Mouse (Mus musculus) megakaryocyte, adult 5-6 weeks (primary cell): Measurements from ENCODE around the gene Clpp. TPM values are rescaled to one million over a fixed set of nuclear protein-coding genes. Genes with fewer than 3 reads are reported as not detected.

Experiments used
- ATAC-seq: 2 replicates; pipeline ENCODE4 v1.8.0; 2016; ENCODE audit warnings: mild to moderate bottlenecking, inconsistent platforms; ENCODE audit not compliant: poor library complexity, severe bottlenecking
- total RNA-seq, 2 experiments: library from RNA; stranded (forward) in 1 of 2; stranded (reverse) in 1 of 2; fragments of 153-499, 151-499 nt in 1 of 2; fragments of 221-1000, 200-1000 nt in 1 of 2; gene quantifications; 2 replicates each; pipeline versions ENCODE4 v1.2.3 to v1.2.4; 2015 to 2017

Gene Clpp
- total RNA-seq (2015) (19.1 and 20.0 TPM in 2 replicates), total RNA-seq (2017) (25.1 and 27.3 TPM in 2 replicates)

DNA sequence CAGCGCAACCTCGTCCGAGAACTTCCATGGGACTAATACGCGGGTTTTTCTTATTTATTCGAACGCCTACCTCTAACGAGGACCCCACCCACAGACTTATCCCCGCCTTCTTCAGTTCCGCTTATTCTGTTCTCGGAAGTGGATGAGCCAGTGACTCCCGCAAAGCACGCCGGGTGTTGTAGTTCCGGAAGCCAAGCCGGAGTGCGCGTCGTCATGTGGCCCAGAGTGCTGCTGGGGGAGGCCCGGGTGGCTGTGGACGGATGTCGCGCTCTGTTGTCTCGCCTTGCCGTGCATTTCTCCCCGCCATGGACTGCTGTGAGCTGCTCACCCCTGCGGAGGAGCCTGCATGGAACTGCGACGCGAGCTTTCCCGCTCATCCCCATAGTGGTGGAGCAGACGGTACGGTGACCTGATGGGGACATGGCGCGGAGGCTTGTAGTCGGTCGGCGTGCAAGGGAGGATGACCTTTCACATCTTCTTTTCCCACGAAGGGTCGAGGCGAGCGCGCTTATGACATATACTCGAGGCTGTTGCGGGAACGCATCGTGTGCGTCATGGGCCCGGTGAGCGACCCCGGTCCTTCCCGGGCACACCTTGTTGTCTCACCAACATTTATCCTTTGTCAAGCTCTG, at the start of gene Clpp:
Gene Clpp, plus strand, starts transcription at position 191 of the 632 bp plus-strand sequence.
- peak; percentile 97 for ATAC-seq

DNA sequence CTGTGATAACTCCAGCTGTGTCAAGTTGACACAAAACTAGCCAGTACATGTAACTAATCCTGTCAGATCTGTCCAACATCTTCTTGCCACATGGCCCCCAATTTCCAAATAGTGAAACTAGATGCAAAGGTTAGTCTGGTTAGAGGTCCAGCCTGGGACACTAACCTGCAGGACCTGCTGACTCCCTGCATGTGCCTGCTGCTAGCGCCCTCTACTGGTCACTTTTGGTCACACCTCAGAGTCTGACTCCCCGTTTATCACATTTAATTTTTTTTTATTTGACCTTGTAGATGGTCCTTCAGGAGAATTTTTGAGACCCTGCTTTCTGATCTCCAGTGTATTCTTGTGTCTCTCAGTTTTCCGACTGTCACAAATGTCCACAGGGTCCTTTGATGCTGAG, 39.2 kb upstream of the Clpp start:
- peak; percentile 88 for ATAC-seq

DNA sequence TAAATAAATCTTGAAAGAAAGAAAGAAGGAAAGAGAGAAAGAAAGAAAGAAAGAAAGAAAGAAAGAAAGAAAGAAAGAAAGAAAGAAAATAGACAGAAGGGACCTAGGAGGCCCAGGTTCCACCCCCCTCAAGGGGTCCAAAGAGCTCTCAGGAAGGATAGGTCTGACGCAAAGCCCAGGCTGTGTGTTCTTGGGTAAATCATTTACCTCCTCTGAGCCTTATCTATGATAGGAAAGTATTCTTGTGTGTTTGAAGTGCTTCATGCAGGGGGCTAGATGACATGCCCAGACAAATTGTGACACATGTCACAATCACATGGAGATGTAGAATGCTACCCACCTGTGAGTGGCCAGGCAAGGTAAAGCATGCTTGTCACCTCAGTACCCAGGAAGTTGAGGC, 37.5 kb upstream of the Clpp start:
- no peak for ATAC-seq

DNA sequence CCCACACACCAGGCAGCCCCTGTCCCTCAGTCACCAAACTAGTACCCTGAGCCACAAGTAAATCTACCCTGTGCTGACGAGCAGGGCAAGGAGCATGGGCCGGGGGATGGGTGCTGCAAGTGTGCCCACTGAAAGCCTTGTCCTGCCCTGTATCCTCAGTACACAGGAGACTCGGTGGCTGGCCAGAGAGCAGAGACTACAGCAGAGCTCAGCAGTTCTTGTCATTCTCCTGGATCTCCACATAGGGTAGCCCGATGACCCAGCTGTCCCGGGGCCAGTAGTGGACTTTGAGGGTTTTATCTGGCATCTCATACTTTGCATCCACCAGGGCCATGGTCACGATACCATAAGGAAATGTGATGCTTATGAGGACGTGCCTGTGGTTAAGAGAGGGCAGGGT, 35.2 kb upstream of the Clpp start:
- no peak for ATAC-seq

DNA sequence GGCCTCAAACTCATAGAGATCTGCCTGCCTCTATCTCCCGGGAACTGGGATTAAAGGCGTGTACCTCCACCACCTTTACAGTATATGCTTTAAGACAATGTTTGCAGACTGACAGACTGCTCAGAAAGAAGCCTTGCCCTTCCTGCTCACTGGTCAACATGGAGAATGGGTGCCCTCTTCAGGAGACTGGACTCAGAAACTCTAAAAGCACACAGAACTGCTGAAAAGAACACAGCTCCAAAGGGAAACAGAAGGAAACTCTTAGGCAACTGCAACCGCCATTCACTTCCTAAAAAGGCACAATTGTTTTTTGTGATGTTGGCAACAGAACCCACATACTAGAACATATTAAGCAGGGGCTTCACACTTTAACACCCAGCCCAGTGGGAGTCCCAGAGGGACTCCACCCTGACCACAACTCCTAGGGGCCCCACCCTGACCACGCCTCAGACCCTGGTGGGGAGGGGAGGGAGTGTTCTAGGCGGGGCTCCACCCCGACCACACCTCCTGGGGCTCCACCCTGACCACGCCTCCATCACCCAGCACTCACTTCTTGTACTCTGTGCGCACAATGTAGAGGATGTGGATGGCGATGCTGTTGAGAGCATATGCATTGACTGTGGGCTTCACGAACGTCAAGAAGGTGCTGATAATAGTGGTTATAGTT, 32.2 kb upstream of the Clpp start:
- peak; percentile 98 for ATAC-seq

DNA sequence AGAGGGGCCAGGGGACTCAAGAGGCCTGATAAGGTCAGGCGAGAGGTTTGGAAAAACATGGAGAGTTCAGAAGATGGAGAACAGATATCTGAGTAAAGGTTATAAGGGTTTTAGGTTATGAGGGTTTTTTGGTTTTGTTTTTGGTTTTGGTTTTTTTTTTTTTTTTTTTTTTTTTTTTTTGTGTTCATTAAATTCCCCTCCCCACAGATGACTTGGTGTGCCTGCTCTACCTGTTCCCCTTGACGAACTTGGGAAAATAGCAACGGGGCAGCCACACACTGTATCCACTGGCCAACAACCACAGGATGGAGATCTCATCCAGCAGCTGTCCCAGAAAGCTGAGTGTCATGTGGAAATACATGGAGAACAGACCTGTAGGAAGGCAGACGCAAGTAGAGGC, 31.4 kb upstream of the Clpp start:
- ATAC-seq, result no peak

DNA sequence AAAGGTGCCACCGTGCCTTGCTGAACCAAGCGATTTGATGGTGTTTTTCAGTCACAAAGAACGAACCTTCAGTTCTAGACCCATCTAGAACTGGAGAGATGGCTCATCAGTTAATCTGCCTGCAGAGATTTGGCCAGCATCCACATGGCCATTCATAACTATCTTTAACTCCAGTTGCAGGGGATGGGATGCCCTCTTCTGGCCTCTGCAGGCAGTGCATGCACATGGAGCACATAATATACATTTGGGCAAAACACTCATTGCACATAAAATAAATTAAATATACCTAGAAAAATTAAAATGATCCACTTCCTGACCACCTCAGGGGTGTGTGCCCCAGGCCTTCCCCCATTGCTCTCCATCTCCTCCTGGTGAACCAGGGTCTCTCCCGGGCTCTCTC, 28.2 kb upstream of the Clpp start:
- ATAC-seq, result no peak

DNA sequence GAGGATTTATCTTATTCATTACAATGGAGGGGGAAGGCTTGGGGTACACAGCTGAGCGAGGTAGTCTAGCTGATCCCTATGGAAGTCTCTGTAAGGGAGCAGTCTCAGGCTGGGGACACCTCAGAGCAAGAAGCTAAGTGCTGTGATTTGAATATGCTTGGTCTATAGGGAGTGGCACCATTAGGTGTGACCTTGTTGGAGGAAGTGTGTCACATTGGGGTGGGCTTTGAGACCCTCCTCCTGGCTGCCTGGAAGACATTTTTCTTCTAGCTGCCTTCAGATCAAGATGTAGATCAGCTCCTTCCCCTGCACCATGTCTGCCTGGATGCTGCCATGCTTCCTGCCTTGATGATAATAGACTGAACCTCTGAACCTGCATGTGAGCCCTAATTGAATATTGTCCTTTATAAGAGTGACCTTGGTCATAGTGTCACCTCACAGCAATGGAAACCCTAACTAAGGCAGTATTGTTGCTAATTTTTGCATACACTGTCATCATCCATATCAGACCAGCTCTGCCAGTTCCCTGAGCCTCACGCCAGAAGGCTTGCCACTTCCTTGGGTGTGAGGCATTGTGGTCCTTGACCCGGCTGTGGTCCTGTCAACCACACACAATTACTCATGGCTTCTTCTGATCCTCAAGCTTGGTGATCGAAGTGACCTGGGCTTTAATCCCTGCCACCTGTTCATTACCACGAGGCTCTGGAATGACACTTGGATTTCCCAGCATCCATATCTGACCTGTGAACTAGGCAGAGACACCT, 27.3 kb upstream of the Clpp start:
- ATAC-seq, result no peak

DNA sequence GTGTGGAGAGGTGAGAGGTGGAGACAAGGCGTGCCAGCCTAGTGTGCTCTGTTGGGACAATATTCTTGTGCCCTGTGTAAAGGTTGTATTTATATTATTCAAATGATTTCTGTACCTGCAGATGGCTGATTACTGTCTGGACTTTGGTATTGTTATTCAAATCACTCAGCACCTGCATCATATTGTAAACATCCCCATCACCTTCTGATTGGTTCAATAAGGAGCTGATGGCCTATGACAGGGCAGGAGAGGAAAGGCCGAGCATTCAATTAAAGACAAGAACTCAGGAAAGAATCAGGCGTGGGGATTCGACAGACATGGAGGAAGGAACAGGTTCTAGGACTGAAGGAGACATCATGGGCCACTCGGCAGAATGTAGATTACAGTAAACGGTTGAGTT, 26.5 kb upstream of the Clpp start:
- ATAC-seq, result no peak

DNA sequence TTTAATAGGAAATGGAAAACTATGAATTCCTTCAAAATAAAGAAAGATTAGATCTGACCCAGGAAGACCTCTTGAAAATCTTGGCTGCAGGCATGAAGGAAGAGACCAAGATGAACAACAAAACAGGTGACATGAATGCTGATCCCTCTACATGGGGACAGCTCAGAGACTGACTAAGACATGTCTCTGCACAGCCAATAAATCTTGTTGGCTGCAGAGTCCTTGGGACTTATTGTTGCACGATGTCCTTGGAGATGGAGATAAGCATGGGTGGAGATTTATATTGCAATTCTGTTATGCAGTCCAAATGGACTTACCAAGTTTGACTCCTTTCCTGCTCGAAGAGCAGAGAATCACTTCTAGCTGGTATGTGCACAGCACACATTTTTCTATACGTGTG, 20.8 kb upstream of the Clpp start:
- ATAC-seq, result no peak

DNA sequence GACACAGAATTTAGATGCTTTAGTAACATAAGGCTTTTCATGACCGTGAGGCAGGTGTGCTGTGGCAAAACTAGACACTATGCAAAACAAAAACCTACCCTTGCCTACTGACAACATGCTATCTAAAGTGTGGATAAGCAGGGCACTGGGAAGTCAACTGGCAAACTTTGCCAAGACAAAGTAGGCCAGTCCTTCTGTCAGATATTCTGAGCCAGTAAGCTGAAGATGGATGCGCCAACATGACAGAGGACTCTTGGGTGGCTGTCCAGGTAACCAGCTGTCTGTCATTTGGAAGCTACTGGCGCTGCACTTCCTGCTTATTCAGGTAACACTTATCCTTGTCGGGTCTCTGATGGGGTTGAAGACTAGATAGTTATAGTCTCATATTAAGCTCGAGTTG, 20.0 kb upstream of the Clpp start:
- no peak for ATAC-seq

DNA sequence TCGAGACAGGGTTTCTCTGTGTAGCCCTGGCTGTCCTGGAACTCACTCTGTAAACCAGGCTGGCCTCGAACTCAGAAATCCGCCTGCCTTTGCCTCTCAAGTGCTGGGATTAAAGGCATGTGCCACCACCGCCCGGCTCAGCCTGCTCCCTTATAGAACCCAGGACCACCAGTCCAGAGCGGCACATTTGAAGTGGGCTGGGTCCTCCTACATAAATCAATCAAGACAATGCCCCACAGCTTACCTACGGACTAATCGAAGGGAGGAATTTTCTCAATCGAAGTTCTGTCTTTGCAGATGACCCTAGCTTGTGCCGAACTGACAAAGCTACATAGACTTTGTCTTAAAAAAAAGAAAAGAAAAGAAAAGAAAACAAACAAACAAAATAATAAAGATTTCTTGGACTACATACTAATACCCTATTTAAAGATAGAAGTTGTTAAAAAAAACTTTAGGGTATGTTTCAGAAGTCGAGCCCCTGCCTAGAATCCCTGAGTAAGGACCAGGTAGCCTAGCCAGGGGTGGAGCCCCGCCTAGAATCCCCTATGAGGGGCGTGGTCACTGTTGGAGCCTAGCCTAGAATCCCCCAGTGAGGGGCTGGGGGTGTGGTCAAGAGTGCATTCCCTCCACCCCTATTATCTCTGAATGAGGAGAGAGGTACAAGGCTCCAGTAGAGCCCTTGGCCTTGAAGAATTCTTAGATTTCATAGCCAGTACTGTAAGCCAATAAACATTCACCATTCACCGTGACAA, 16.0 kb upstream of the Clpp start:
- no peak for ATAC-seq

DNA sequence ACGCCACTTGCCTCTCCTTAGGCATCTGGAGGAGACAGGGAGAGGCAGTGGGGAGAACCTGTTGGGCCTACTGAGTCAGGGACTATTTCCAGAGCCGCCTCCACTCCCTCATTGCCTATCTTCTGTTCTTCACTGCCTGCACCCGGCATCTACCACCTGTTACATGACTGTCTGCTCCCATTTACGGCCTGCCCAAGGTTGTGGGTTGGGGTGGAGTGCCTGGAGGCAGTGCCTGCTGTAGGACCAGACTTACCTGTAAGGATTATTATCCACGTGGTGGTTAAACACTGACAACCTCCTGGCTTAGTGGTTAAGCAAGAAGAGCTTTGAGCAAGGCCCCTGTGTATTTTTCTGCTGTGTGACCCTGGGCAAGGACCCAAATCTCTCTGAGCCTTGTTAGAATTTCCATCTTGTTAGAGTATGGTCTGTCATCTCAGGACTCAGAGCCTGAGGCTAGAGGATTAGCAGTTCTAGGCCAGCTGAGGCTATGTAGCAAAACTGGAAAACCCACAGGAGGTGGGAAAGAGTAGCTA, 15.3 kb upstream of the Clpp start:
- ATAC-seq, result no peak

DNA sequence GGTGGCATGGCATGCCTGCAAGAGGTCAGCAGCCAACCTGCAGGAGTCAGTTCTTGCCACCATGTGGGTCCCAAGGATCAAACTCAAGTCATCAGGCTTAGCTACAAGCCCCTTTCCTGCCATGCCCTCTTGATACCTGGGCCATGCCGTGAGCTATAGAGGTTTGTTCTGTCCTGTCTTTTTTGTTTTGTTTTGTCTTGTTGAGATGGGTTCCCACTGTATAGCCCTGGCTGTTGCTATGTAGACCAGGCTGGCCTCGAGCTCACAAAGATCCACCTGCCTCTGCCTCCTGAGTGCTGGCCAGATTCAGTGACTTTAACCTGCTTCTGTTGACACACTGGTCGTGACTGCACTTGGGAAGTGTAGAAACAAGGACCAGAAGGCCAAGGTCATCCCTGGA, 14.7 kb upstream of the Clpp start:
- no peak for ATAC-seq

DNA sequence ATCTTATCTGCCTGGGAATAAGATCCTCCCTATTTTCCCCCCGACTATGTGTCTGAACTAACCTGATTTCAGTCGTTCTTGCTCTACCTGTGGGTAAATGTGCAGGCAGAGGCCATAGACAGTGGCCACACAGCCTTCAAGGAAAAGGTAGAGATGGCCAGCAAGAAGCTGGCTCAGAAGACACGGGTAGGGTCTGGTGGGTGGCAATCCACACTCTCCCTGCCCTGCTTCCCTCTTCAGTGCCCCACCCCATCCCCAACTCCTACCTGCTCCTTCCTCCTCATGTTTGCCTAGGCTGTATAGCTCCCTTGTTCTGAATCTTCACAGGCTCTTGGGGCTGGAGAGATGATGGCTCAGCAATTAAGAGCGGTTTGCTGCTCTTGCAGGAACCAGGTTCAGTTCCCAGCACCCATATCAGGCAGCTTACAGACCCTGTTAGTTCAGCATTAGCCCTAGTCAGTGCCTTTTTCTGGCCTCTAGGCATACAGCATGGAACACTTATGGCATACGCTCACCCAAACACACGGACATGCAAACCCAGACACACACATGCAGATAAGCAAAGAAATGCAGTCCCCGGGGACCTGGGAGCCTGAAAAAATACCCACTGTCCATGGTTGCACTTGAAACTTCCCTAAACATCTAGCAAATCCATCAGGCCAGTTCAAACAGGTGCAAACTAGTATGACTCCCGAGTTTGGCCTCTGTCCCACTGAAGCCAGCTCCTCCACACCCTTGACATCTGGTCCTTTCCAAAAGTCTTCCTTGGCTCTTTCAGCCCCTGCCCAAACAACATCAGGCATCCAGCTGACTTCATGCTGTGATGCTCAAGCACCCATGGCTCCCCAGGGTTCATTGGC, 13.3 kb upstream of the Clpp start:
- ATAC-seq, result no peak

DNA sequence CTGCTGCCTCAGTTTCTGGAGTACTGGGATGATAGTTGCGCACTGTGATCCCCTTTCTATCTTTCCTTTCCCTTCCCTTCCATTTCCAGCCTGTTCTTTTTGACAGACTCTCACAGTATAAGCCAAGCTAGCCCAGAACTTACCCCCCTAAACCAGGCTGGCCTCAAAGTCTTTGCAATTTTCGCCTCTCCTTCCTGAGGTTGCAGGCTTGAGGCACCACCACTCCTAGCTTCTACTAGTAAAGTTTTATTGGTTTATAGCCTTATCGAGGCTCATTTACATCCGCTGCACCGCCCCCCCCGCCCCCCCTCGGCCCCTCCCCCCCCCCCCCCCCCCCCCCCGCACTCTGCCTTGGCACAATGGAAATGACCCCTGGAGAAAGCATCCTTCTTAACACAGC, 10.6 kb upstream of the Clpp start:
- no peak for ATAC-seq

DNA sequence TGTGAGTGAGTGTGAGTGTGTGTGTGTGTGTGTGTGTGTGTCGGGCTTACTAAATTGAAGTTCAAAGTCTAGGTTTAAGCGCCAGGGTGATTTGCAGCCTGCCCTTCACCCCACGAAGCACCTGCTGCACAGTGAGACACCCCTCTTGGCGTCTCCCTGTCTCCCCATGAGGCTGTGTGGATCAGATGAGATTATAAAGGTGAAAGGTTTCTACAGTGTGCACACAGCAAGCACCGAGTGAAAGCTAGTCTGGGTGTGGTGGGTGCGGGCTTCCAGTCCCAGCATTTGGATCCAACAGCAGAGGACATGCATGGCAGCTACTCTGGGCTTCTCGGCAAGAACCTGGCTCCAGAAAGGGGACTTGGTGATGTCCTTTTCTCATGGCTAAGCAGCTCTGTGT, 9.1 kb upstream of the Clpp start:
- ATAC-seq, result no peak

DNA sequence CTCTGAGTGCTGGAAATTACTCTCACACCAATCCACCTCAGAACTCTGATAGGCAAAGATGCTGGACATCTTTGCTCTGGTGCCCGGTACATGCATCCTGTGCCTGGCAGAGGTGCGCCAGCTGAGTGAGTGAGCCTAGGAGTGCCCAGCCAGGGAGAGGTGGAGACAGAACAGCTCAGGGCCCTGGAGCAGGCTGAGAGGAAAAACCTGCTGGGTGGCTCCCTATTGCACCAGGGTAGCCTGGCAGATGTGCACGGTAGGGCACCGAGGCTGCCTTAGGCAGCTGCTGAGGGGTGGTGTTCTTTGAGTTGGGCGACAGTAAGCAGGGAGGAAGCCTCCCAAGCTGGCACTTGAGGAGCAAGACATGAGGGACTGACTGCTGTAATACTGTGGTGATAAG, 8.1 kb upstream of the Clpp start, which contains the start of gene Acer1:
Gene Acer1, minus strand, starts transcription at position 114 of the 400 bp plus-strand sequence.
- no peak for ATAC-seq

DNA sequence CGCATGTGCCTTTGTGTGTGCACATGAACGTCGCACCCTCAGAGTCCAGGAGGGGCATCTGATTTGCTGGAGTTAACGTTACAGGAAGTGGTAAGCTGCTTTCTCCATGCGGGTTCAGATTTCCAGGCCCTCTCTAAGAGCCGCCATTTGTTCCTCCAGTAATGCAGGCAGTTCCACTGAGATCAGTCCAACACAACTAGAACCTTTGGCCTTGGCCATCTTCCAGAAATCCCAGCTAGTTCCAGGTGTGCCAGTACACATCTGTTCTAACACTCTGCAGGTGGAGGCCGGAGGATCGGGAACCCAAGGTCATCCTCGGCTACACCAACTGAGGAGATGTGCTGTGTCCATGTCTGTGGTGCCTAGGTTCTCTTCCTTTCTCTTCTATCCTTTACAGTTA, 5.2 kb upstream of the Clpp start:
- ATAC-seq, result no peak

DNA sequence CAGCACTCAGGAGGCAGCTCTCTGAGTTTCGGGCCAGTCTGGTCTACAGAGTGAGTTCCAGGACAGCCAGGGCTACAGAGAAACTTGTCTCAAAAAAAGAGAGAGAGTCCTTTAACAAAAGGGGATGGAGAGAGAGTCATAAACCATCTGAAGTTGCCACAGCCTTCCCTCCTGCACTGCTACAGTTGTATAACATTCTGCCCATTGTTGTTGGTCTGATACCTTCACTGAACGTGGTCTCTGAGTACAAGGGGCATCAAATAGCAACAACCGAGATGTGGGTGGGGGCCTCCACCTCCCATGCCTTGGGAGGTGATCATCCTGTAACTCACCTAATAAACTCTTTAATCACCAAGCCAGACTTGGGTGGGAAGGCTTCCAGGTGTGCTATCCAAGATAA, 4.4 kb upstream of the Clpp start:
- ATAC-seq, result no peak
